Mouse (Mus musculus): ENCODE results near the gene Ttc4.
A peak's percentile ranks its signal among the peaks of the same experiment; 100 is the strongest.

DNA sequence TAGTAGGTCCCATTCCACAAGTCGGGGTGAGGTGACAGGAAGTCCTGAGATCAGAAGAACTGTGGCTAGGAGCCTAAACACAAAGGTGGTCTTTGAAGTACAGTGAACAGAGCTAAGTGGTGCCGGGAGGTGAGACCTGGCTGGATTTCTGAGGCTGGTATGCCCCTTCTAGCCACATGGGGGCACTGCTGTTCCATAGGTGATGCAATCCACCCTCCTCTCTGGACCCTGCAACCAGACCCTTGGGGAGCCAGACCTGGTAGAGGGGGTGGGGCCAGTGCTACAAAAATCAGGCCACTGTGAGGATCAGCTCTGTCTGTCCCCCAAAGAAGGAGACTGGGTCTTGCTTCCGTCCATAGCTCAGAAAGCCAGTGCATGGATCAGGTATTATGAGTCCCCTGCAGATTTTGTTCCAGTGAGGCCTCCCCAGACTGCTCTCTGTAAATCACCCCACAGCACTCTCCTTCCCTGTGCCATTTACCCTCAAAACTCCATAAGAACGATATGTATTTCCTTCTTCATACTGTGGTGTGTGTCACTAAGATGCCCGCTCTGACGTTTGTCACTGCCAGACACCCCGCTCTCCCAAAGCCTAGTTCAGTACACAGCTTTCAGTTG is 64.5 kb downstream of the Ttc4 start:
- TF ChIP-seq POLR2A (IDR thresholded peaks at IDR 0.05; ENCODE audit: borderline replicate concordance, extremely low read depth, low read depth, low read length) (no peak), CTCF (IDR thresholded peaks at IDR 0.05; ENCODE audit: insufficient read depth, low read length) (peak; percentile 95)

Data from lung, adult 2 months (tissue).